Mouse (Mus musculus): ENCODE results near the gene Rfx8.

- no peak for TF ChIP-seq CTCF (IDR thresholded peaks at IDR 0.05; ENCODE audit: extremely low read depth, insufficient read depth, low read length)
- no peak for TF ChIP-seq POLR2A (IDR thresholded peaks at IDR 0.05; ENCODE audit: extremely low read depth, insufficient read depth, low read length)
These were observed 102.3 kb downstream of the Rfx8 start for GRCm38 (mm10) chr1:39618524-39618923.
